In genomic region chr12:100857791-100858190, GRCm38 (mm10) we compare ENCODE assay signal across 11 mouse cellular contexts. TPM values are rescaled to one million over a fixed set of nuclear protein-coding genes. Genes with fewer than 3 reads are reported as not detected.
A peak's percentile ranks its signal among the peaks of the same experiment; 100 is the strongest.
DNase-seq lines count a peak whose midpoint lies in the region; ATAC-seq lines count a peak whose summit lies in the region.
"Had no signal": no experiment of that assay in that cellular context is flagged by ENCODE, and none has a peak within 500 bp of the region (broad histone marks: within the 10 kb centered on the region; RNA-seq: fewer than 3 reads in every experiment).

No protein-coding gene starts in this region.

- peak; percentile 85 for ATAC-seq in intestine, embryonic 15.5 days
- ATAC-seq in midbrain, embryonic 13.5 days: no peak

- H3K4me1 ChIP-seq in intestine, embryonic 15.5 days (replicated peaks): no peaks in the 10 kb centered on the region
- H3K4me1 ChIP-seq in midbrain, embryonic 13.5 days (replicated peaks): no peaks in the 10 kb centered on the region
- H3K4me1 ChIP-seq: heart, embryonic 12.5 days; hindbrain, embryonic 15.5 days had no signal

- H3K9me3 ChIP-seq in intestine, embryonic 15.5 days: no peaks in the 10 kb centered on the region
- H3K9me3 ChIP-seq in midbrain, embryonic 13.5 days: no peaks in the 10 kb centered on the region
- H3K9me3 ChIP-seq: heart, embryonic 12.5 days; hindbrain, embryonic 15.5 days had no signal

- intact Hi-C loops in heart, postnatal 36 days (cut with DNase I): no loop called here

- no peak overlapping the region for H3K4me2 ChIP-seq in intestine, embryonic 15.5 days (replicated peaks)
- H3K4me2 ChIP-seq in midbrain, embryonic 13.5 days (replicated peaks): no peak overlapping the region
- H3K4me2 ChIP-seq: heart, embryonic 12.5 days; hindbrain, embryonic 15.5 days had no signal

- WGBS in intestine, embryonic 15.5 days: 66% methylated on average over 7 of the region's 7 CpGs
- 82% methylated on average over 7 of the region's 7 CpGs for WGBS in midbrain, embryonic 13.5 days

- peak; percentile 41 to 43 for DNase-seq in spleen, postnatal 36 days (ENCODE audit: low spot score in 2 of 2)
- no peak for DNase-seq in spleen, adult 12 weeks (ENCODE audit: low spot score)
- peak; percentile 68 for DNase-seq in kidney, postnatal 14 days
- DNase-seq in left cerebral cortex, adult 9 months (ENCODE audit: low spot score in 2 of 2): no peak
- no peak for DNase-seq in heart, postnatal 36 days
- no peak for DNase-seq in frontal cortex, postnatal 14 days (ENCODE audit: low spot score in 2 of 2)

- no peaks in the 10 kb centered on the region for H3K27me3 ChIP-seq in intestine, embryonic 15.5 days (replicated peaks)
- no peaks in the 10 kb centered on the region for H3K27me3 ChIP-seq in midbrain, embryonic 13.5 days
- H3K27me3 ChIP-seq: hindbrain, embryonic 15.5 days had no signal

- no peak overlapping the region for H3K9ac ChIP-seq in intestine, embryonic 15.5 days
- no peak overlapping the region for H3K9ac ChIP-seq in midbrain, embryonic 13.5 days (replicated peaks)
- H3K9ac ChIP-seq: heart, embryonic 12.5 days; hindbrain, embryonic 15.5 days; liver, embryonic 14.5 days had no signal

- no peak overlapping the region for H3K4me3 ChIP-seq in intestine, embryonic 15.5 days (replicated peaks)
- H3K4me3 ChIP-seq in midbrain, embryonic 13.5 days (replicated peaks): no peak overlapping the region
- H3K4me3 ChIP-seq: heart, embryonic 12.5 days; hindbrain, embryonic 15.5 days had no signal

- no peaks in the 10 kb centered on the region for H3K36me3 ChIP-seq in intestine, embryonic 15.5 days
- H3K36me3 ChIP-seq in midbrain, embryonic 13.5 days: no peaks in the 10 kb centered on the region
- H3K36me3 ChIP-seq: heart, embryonic 12.5 days; hindbrain, embryonic 15.5 days had no signal

- H3K27ac ChIP-seq in intestine, embryonic 15.5 days: no peak overlapping the region
- no peak overlapping the region for H3K27ac ChIP-seq in midbrain, embryonic 13.5 days
- H3K27ac ChIP-seq: hindbrain, embryonic 15.5 days; liver, embryonic 14.5 days had no signal

RNA-seq across cellular contexts. Expression of gene Gpr68, which starts 50.2 kb away (rescaled TPM):
- 0.61 and 0.62 TPM in 2 replicates for polyA plus RNA-seq in intestine, embryonic 15.5 days (2015; fragmentation: Nextera tagmentation; extraction: Ambion mirVana)
- polyA plus RNA-seq in midbrain, embryonic 13.5 days (2015; fragmentation: Nextera tagmentation; extraction: Ambion mirVana): 1.5 and 1.6 TPM in 2 replicates
- total RNA-seq in heart, postnatal 36 days (2021): under 1 TPM; 0.14 to 0.16 TPM

Comparison
In these comparisons a context has a peak if more than half of its experiments do, and no peak if none do; other contexts are left out.
1. DNase-seq: peak in spleen, postnatal 36 days (2 of 2) and kidney, postnatal 14 days (single experiment); none in spleen, adult 12 weeks (single experiment), left cerebral cortex, adult 9 months (0 of 2), heart, postnatal 36 days (0 of 2) and frontal cortex, postnatal 14 days (0 of 2).